Mouse (Mus musculus) neutrophil, adult 5-6 weeks (primary cell): ENCODE results near the gene Tmod3. TPM values are rescaled to one million over a fixed set of nuclear protein-coding genes. Genes with fewer than 3 reads are reported as not detected.
"Not testable (repeated sequence)": the region's sequence is repeated elsewhere in the genome, so short reads cannot be mapped to it uniquely, and the experiment has no call there.

ENCODE experiments used
- ATAC-seq: fragments of 151-379, 151-347 bp; 2 replicates; pipeline ENCODE4 v1.8.0; 2017; ENCODE audit warnings: mild to moderate bottlenecking, moderate TSS enrichment; ENCODE audit not compliant: insufficient number of reproducible peaks, poor library complexity, low FRiP score, severe bottlenecking; ENCODE audit errors: extremely low read depth
- total RNA-seq: library from RNA; stranded (forward); fragments of 200-1000 nt; gene quantifications from 2 replicates; pipeline ENCODE4 v1.2.3, GENCODE M21; 2017

Tmod3 gene
- total RNA-seq, 1 experiment from 2014 or later = 327 TPM

DNA sequence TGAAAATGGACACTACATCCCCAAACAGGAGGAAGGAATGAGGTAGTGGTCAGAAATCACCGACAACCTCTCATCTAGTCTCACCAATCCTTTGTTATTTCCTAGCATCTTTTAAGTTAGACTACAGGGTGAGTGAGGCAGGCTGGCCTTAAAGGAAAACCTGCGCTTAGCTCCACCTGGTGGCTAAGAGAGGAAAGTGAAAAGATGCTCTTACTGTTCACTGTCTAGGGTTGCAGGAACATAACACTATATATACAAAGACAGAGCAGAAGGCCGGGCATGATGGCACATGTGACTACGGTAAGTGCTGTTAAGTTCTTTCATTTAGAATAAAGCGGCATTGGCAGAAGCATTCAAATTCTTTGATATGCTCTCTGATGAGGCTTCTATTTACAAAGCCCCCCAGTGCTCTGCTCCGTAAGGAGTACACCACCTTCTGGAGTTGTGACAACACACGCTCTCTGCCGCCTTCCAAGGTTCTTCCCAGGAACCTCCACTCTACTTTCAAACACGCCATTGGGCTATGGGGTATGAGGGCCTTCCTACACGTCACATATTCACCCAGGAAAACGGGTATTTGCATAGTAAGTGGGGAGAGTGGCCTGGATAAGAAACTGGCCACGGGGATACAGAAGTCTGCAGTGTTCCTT, 43.9 kb downstream of the Tmod3 start:
- ATAC-seq = peak; percentile 67

GRCm38 (mm10) chr9:75511236-75511939, 48.1 kb downstream of the Tmod3 start:
- no peak for ATAC-seq

DNA sequence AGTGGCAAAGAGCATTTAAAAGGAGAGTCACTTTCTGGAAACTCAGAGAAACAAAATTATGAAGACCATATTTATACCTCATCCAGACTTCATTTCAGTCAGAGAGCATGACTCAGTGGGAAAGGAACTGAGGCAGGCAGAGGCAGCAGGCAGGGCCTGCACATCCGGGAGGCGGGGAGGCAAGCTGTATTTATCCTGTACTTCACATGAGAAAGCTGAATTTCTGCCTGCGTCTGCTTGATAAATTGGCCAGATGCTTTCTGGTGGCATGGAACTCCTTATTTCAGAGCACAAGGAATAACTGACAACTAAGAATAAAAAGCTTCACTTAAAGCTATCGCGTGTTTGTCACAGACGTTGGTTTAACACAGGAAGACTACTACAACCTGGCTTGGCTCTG, 55.1 kb downstream of the Tmod3 start:
- no peak for ATAC-seq

DNA sequence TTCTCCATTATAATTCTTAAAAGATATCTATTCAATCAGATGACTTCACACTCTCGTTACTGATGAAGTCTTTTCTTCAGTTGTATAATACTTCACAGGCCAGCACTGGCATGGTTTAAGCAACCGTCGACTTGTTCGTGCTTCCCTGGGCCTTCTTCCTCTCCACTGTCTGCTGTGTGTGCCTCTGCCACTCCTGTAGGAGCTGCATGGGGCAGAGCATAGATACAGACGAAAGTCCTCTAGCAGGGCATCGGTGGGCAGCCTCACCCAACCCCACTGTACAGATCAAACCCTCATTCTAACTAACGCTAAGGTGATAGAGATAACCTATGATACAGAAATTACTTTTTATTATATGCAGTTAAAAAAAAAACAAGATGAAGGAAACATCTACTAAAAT, 60.9 kb downstream of the Tmod3 start:
- ATAC-seq = no peak

- no peak for ATAC-seq
Observed at GRCm38 (mm10) chr9:75495945-75496344, 63.5 kb downstream of the Tmod3 start.

DNA sequence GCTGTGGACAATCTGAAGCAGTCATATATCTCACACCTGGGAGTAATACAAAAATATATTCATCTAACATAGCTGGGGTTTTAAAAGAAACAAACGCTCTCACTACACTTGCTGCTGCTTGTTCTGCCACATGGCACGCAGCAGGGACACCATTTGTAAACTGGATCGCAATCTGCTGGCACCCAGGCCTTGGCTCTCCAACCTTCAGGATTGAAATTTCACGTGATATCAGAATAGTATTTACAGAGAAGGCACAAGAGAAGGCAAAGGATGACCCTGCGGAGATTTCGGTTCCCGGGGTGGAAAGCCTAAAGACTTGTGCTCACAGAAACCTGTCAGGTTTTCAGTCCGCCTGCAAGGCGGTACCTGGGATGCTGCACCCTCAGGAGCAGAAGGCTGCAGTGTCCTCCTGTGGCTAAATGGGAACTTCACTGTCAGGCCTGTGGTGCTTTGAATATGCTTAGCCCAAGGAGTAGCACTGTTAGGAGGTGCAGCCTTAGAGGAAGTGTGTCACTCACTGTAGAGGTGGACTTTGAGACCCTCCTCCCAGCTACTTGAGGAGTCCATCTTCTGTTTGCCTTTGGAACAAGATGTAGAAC, 65.0 kb downstream of the Tmod3 start:
- ATAC-seq = no peak

GRCm38 (mm10) chr9:75488255-75488654, 71.2 kb downstream of the Tmod3 start:
- ATAC-seq = not testable (repeated sequence)

DNA sequence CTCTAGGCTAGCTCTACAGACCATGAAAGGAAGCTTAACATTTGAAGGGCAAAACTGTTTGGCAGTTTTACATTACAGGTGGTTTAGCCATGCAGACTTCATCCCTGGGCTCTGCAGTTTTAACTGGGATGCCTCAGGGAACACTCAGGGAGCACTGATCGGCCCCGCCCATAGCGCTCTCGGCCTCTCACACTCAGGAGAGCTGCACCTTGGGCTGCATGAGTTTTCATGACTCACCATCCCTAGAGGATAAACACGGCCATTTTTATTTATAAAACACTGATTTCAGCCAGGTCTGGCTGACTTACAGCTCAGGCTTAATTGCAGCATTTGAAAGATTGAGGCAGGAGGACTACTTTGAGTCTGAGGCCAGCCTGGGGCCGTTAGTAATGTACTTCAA, 74.2 kb downstream of the Tmod3 start:
- no peak for ATAC-seq

DNA sequence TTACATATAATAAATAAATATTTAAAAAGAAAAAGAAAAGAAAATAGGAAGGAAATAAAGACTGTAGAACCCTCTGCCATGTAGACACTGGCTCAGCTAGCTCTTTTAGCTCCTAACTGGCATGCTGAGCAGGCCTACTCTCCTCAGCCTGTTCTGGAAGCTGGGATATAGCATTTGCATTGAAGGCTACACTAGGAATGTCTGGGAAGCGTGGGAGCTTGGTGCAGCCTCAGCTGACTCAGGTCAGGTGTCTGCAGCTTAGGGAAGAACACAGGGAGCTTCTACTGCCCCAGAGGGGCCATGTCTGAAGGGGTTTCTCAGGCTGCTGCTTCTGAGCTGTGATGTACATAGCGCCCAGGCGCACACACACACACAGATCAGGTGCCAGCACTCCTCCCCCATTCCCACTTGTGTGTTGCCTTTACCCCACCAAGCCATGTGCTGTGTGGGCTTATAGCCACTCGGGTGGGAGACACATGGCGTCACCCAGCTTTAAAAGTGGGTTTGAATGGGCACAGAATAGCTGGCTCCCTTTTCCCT, 78.9 kb downstream of the Tmod3 start:
- ATAC-seq = no peak

GRCm38 (mm10) chr9:75479106-75479725, 80.2 kb downstream of the Tmod3 start:
- ATAC-seq = no peak

DNA sequence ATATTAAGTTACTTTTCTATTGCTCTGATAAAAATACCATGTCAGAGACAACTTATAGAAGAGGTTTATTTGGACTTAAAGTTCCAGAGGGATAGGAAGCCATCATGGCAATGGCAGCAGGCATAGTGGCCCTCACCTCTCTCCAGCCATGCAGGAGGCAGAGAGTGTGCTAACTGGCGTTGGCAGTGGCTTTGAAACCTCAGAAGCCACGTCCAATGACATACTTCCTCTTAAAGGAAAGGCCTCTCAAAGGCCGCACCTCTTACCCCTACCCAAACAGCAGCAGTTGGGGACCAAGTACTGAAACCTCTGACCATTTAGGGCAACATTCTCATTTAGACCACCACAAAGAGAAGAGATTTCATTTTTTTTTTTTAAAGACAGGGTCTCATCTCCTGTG, 82.2 kb downstream of the Tmod3 start:
- ATAC-seq = no peak

DNA sequence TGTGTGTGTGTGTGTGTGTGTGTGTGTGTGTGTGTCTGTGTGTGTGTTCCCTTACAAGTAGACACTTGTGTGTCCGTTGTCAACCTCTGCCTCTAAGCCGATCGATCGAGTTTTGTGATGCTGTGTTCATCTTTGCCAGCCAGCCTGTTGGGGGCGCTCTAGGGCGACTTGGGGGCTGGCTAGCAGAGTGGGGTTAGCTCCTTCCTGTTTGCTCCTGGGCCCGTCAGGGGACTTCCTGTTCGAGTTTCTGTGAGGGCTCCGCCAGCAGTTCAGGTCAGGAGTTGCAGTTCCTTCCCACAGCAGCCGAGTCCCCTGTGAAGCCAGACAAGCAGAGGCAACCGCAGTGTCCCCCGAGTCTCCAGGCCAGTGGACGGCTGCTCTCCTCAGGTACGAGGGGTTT, 91.2 kb downstream of the Tmod3 start:
- no peak for ATAC-seq

- ATAC-seq = no peak
Observed at GRCm38 (mm10) chr9:75467581-75467980, 91.9 kb downstream of the Tmod3 start.

DNA sequence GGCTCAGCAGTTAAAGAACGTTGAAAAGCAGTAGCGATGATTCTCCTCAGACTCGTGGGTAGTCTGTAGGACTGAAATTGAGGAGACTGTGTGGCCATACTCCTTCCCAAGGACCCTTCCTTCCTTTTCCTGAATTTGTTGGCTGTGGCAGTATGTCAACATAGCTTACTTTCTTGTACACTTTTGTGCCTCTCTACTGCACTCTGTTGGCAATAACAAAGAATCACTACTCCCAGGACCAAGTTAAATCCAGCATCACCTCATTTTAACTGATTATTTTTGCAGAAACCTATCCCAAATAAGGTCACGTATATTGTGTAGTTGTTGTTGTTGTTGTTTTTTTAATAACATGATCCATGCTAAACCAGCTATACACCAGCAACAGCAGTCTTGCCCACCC, 92.8 kb downstream of the Tmod3 start:
- ATAC-seq = no peak

- ATAC-seq = no peak
Observed at GRCm38 (mm10) chr9:75465856-75466255, 93.6 kb downstream of the Tmod3 start.

GRCm38 (mm10) chr9:75463050-75463660, 96.3 kb downstream of the Tmod3 start:
- no peak for ATAC-seq

GRCm38 (mm10) chr9:75455684-75456083, 103.8 kb downstream of the Tmod3 start:
- no peak for ATAC-seq

- no peak for ATAC-seq
Observed at GRCm38 (mm10) chr9:75453994-75454393, 105.5 kb downstream of the Tmod3 start.

- no peak for ATAC-seq
Observed at GRCm38 (mm10) chr9:75448021-75448420, 111.4 kb downstream of the Tmod3 start.
